Mouse (Mus musculus): Measurements from ENCODE around the gene Ttll13. TPM values are rescaled to one million over a fixed set of nuclear protein-coding genes. Genes with fewer than 3 reads are reported as not detected.

Gene Ttll13
- polyA plus RNA-seq, 1 experiment from 2014 or later: 0.54 TPM

DNA sequence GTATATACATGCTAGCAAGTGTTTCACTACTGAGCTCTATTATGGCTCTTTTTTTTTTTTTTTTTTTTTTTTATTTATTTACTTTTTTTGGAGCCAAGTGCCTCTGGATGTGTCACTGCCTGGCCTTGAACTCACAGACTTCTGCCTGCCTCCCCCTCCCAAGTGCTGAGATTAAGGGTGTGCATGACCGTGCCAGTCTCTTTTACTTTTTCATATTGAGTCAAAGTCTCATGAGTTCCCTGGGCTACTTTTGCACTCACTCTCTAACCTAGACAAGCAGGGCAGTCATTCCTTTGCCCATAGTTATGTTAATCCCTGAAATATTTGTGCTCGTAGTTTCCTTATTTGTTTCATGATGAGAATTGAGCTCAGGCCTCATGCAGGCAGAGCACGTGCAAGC is 35.5 kb downstream of the Ttll13 start:
- WGBS: 88% methylated on average over 3 of the region's 3 CpGs
- Histone ChIP-seq H3K27me3 (ENCODE audit: insufficient read depth, poor library complexity, severe bottlenecking) (no peaks in the 10 kb centered on the region), H3K27ac (no peak overlapping the region), H3K36me3 (peaks cover 87% of the 10 kb centered on the region), H3K4me1 (peaks cover 11% of the 10 kb centered on the region; the same call in 1 of the 2 replicates), H3K9me3 (no peaks in the 10 kb centered on the region), H3K4me3 (no peak overlapping the region)
- no peak for DNase-seq (ENCODE audit: low spot score)

DNA sequence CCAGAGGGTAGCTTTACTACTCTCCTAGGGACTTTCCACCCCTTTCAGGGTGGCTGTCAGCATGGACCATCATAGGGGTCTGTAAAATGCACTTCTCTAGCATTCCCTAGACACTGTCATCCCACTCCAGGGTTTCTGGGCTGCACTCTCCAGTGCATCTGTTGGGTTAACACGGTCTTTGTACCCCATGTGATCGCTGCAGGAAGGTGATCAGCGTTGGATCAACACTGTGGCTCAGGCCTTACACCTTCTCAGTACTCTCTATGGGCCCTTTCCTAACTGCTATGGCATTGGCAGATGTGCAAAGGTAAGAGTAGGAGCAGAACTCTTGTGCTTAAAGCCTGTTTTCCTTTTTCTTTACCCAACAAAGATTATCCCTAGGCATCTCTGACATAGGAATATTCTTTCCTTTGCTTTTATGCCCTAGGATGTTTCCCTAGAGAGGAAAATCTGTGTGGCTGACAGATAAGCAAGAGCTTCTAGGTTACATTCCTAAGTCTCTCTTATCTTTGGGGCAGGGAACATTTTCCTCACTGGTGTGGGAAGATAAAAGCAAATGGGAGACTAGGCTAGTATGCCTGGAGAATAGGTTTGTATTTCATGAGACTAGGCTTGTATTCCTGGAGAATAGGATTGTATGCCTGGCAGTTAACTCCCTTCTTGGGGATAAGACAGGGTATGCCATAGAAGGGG is 37.2 kb downstream of the Ttll13 start:
- H3K36me3 ChIP-seq: peaks cover 88% of the 10 kb centered on the region
- H3K4me1 ChIP-seq: peaks cover 11% of the 10 kb centered on the region; the same call in 1 of the 2 replicates
- no peak overlapping the region for H3K4me3 ChIP-seq
- 62% methylated on average over 3 of the region's 3 CpGs for WGBS
- no peak for DNase-seq (ENCODE audit: low spot score)
- no peaks in the 10 kb centered on the region for H3K9me3 ChIP-seq
- H3K27ac ChIP-seq: no peak overlapping the region
- H3K27me3 ChIP-seq (ENCODE audit: insufficient read depth, poor library complexity, severe bottlenecking): no peaks in the 10 kb centered on the region

DNA sequence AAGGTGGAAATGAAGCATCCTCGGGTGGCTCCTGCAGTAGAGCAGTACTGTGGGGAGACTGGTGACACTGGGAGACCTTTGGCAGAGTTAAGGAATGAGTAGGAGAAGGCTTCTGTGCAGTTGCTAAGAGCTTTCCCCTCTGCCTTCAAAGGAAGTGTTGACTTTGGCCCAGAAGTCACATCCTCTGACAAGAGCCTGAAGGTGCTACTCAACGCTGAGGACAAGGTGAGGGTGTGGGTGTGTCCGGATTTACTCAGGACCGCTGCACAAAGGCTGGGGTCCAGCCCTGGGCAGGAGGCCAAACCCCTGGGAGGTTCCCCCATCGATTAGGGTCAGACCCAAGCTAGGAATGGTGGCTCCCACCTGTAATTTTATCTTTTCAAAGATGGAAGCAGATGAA is 38.2 kb downstream of the Ttll13 start:
- Histone ChIP-seq H3K27ac (no peak overlapping the region), H3K4me3 (no peak overlapping the region), H3K4me1 (peaks cover 11% of the 10 kb centered on the region; the same call in 1 of the 2 replicates), H3K36me3 (peaks cover 86% of the 10 kb centered on the region), H3K27me3 (ENCODE audit: insufficient read depth, poor library complexity, severe bottlenecking) (no peaks in the 10 kb centered on the region), H3K9me3 (no peaks in the 10 kb centered on the region)
- WGBS: 76% methylated on average over 5 of the region's 5 CpGs
- no peak for DNase-seq (ENCODE audit: low spot score)

DNA sequence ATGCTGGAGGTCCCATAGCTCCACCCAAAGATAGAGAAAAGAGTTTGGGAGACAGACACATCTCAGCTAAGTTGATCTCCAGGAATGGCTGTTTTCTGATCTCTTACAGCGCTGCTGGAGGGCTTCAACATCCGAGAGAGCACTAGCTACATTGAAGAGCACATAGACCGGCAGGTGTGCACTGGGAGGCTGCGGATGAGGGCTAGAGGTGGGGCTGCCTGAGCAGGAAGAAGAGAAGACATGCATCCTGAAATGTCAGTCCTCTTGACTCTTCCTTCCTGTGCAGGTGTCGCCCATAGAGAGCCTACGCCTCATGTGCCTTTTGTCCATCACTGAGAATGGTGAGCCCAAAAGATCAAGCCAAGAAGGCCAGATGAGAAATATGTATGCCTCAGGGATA is 39.5 kb downstream of the Ttll13 start:
- Histone ChIP-seq H3K4me3 (no peak overlapping the region), H3K36me3 (peaks cover 87% of the 10 kb centered on the region), H3K9me3 (no peaks in the 10 kb centered on the region), H3K27me3 (ENCODE audit: insufficient read depth, poor library complexity, severe bottlenecking) (no peaks in the 10 kb centered on the region), H3K4me1 (peaks cover 11% of the 10 kb centered on the region; the same call in 1 of the 2 replicates), H3K27ac (no peak overlapping the region)
- 90% methylated on average over 6 of the region's 6 CpGs for WGBS
- no peak for DNase-seq (ENCODE audit: low spot score)

DNA sequence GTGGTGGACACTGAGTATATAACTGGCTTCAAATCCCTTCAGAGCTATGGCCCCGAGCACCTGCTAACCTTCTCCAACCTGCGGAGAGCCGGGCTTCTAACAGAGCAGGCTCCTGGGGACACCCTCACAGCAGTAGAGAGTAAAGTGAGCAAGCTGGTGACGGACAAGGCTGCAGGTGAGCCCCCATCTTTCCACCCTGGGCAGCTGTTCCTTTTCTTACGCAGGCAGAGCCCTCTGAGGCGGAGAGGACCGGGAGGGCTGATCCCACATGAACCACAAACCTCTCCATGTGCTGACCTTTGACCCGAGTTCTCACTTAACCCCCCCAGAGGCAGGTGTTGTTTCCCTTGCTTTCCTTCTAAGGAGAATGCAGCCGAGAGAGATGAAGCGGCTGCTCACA is 41.6 kb downstream of the Ttll13 start:
- no peaks in the 10 kb centered on the region for H3K27me3 ChIP-seq (ENCODE audit: insufficient read depth, poor library complexity, severe bottlenecking)
- no peaks in the 10 kb centered on the region for H3K9me3 ChIP-seq
- peaks cover 90% of the 10 kb centered on the region for H3K36me3 ChIP-seq
- WGBS: 80% methylated on average over 10 of the region's 10 CpGs
- no peak overlapping the region for H3K27ac ChIP-seq
- DNase-seq (ENCODE audit: low spot score): no peak
- H3K4me1 ChIP-seq: peaks cover 11% of the 10 kb centered on the region; the same call in 1 of the 2 replicates
- no peak overlapping the region for H3K4me3 ChIP-seq

DNA sequence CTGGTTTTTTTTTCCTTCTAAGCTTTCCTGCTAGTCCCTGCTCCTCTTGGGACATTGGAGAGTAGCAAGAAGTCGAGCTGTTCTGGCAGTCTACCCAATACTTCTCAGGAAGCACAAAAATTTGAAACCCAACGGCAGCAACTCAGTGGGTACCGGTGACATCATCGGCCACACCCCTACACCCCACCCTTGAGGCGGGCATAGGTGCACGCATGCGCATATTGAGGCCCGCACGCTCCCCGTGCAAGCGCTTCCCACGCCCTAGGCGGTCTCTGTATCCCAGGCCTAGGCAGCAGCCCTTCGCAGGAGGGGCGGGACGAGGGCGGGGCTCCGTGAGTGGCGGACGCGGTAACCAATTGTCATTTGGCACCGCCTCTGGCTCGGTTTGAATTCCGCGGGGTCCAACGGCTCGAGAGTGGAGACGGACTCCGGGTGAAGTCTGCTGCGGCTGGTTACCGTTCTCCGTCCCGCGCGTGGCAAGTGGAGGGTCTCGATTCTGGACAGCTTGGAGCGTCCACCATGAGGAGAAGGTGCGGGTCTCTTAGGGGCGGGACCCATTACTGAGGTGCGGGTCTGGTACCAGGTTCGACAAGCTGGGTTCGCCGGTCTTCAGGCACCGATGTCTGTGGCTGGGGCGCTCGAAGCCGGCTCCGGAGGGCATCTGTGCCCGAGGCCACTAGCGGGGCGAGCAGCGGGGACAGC is 48.0 kb downstream of the Ttll13 start, which contains the start of gene Prc1:
TSS of gene Prc1 (plus strand) at position 389 of the 702 bp plus-strand sequence.
- H3K4me3 ChIP-seq: peak within 1 kb of the TSS; percentile 83
- peak within 1 kb of the TSS; percentile 93 for H3K27ac ChIP-seq
- WGBS: under 1% methylated on average over 52 of the region's 52 CpGs
- H3K36me3 ChIP-seq: peaks cover 40% of the 10 kb centered on the region
- peaks cover 21% of the 10 kb centered on the region for H3K4me1 ChIP-seq
- DNase-seq (ENCODE audit: low spot score): peak; percentile 100
- H3K9me3 ChIP-seq: no peaks in the 10 kb centered on the region
- no peaks in the 10 kb centered on the region for H3K27me3 ChIP-seq (ENCODE audit: insufficient read depth, poor library complexity, severe bottlenecking)

DNA sequence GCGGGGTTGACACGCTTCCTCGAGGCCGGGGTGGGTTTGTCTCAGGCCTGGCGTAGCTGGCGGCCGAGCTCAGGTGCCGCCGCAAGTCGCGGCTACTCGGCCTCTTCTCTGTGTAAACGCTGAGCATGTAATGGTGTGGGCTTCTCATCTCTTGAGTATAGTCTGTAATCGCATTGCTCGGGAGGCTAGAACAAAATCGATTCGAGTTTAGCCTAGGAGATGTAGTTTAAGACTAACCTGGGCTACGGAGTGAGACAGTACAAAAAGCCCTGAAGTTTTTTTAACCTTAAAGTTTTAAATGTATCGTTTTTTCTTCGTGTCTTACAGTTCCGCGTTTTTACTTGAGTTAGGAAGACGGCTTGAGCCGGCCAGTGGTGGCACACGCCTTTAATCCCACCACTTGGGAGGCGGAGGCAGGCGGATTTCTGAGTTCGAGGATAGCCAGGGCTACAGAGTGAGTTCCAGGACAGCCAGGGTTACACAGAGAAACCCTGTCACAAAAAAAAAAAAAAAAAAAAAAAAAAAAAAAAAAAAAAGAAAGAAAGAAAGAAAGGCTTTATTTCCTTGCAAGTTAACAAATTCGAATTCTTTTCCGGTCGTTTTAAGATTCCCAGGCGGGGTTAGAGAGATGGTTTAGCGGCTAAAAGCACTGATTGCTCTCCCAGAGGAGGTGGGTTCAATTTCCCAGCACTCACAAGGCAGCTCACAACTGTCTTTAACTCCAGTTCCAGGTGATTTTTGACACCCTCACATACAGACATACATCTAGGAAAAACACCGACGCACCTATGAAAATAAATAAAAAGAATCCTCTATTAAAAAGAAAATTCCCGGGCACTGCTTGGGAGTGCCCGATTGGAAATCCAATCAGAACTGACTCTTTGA is 48.8 kb downstream of the Ttll13 start:
- DNase-seq (ENCODE audit: low spot score): no peak
- H3K27me3 ChIP-seq (ENCODE audit: insufficient read depth, poor library complexity, severe bottlenecking): no peaks in the 10 kb centered on the region
- H3K4me1 ChIP-seq: peaks cover 21% of the 10 kb centered on the region
- peaks cover 40% of the 10 kb centered on the region for H3K36me3 ChIP-seq
- no peaks in the 10 kb centered on the region for H3K9me3 ChIP-seq
- WGBS: 9% methylated on average over 37 of the region's 37 CpGs
- H3K4me3 ChIP-seq: peak overlapping the region; percentile 83
- peak overlapping the region; percentile 93 for H3K27ac ChIP-seq

DNA sequence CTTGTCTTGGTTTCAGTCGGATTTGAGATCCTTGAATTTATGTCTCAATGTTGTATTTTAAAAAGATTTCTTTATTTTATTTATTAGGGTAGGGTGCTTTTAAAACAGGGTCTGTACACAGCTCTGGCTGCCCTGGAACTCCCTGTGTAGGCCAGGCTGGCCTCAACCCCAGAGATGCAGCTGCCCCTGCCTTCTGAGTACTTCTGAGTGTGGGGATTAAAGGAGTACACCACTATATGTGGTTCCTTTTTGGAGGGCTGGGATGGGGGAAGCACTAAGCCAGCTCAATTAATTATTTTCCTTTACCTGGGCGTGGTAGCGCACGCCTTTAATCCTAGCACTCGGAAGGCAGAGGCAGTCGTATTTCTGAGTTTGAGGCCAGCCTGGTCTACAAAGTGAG is 50.3 kb downstream of the Ttll13 start:
- Histone ChIP-seq H3K36me3 (peaks cover 40% of the 10 kb centered on the region), H3K27ac (no peak overlapping the region), H3K4me1 (peaks cover 21% of the 10 kb centered on the region), H3K4me3 (no peak overlapping the region), H3K9me3 (no peaks in the 10 kb centered on the region), H3K27me3 (ENCODE audit: insufficient read depth, poor library complexity, severe bottlenecking) (no peaks in the 10 kb centered on the region)
- 93% methylated on average over 6 of the region's 6 CpGs for WGBS
- no peak for DNase-seq (ENCODE audit: low spot score)

DNA sequence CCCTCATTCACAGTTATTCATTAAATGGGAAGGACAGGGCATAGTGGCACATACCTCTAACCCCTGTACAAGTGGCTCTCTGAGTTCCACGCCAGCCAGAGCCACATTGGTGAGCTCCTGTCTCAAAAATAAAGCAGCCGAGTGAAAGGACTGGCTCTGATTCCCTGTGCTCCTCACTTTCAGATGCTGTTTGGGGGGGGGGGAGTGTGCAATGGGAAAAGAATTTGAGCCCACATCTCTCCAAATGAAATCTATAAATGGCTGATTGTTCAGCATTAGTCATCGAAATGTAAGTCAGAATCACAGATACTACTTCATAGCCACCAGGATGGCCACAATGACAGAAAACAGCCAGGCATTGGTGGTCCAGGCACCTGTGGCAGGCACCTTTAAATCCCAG is 50.9 kb downstream of the Ttll13 start:
- H3K36me3 ChIP-seq: peaks cover 40% of the 10 kb centered on the region
- H3K4me1 ChIP-seq: peaks cover 21% of the 10 kb centered on the region
- H3K9me3 ChIP-seq: no peaks in the 10 kb centered on the region
- no peaks in the 10 kb centered on the region for H3K27me3 ChIP-seq (ENCODE audit: insufficient read depth, poor library complexity, severe bottlenecking)
- 0 out of 2 replicates have a peak overlapping the region, but pooled peaks have one; percentile 3 for H3K27ac ChIP-seq
- WGBS: 76% methylated on average over 3 of the region's 3 CpGs
- no peak for DNase-seq (ENCODE audit: low spot score)
- no peak overlapping the region for H3K4me3 ChIP-seq

DNA sequence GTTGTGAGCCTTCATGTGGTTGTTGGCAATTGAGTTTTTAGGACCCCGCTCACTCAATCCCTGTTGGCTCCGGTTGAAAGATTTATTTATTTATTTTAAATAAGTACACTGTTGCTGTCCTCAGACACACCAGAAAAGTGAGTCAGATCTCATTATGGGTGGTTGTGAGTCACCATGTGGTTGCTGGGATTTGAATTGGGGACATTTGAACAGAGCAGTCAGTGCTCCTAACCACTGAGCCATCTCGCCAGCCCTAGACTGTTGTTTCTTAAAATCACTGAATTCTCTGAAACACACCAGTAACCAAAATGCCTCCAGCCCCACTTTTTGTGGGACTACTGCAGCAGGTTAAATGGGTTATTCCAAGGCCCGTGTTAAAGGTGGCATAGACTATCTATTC is 52.6 kb downstream of the Ttll13 start:
- Histone ChIP-seq H3K9me3 (no peaks in the 10 kb centered on the region), H3K36me3 (peaks cover 57% of the 10 kb centered on the region), H3K4me1 (peaks cover 20% of the 10 kb centered on the region), H3K4me3 (no peak overlapping the region), H3K27me3 (ENCODE audit: insufficient read depth, poor library complexity, severe bottlenecking) (no peaks in the 10 kb centered on the region), H3K27ac (no peak overlapping the region)
- WGBS: 94% methylated on average over 4 of the region's 4 CpGs
- no peak for DNase-seq (ENCODE audit: low spot score)

DNA sequence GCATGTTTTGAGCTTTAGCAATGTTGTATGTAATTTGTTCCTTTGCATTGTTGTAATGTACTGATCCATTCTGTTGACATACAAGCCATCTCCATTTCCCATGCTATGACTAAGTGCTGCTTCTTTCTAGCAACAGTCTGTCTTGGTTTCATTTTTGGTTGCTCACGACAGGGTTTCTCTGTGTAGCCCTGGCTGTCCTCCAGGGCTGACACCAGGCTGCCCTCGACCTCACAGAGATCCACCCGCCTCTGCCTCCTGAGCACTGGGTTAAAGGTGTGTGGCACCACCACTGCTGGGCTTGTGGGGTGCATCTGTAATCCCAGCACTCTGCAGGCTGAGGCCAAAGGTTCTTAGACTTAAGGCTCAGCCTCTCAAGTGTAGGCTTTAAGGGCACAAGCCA is 53.4 kb downstream of the Ttll13 start:
- Histone ChIP-seq H3K4me1 (peaks cover 16% of the 10 kb centered on the region; the same call in 1 of the 2 replicates), H3K27ac (no peak overlapping the region), H3K4me3 (no peak overlapping the region), H3K27me3 (ENCODE audit: insufficient read depth, poor library complexity, severe bottlenecking) (no peaks in the 10 kb centered on the region), H3K36me3 (peaks cover 65% of the 10 kb centered on the region), H3K9me3 (no peaks in the 10 kb centered on the region)
- no peak for DNase-seq (ENCODE audit: low spot score)
- 90% methylated on average over 3 of the region's 3 CpGs for WGBS

DNA sequence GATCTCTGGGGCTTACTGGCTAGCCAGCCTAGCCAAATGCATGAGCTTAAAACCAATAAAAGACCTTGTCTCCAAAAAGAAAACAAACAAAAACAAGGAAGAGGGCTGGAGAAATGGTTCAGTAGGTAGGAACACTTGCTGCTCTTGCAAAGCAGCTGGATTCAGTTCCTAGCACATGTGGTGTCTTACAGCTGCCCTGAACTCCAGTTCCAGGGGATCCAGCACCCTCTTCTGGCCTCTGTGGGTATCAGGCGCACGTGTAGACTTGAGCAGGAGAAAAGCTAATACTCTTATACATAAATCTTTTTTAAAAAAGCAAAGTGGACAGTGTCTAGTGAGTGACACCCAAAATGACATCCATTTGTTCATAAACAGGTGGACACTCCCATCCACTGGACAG is 55.3 kb downstream of the Ttll13 start:
- peaks cover 5% of the 10 kb centered on the region; the same call in 1 of the 2 replicates for H3K4me1 ChIP-seq
- no peak overlapping the region for H3K27ac ChIP-seq
- DNase-seq (ENCODE audit: low spot score): no peak
- H3K4me3 ChIP-seq: no peak overlapping the region
- 78% methylated on average over 2 of the region's 2 CpGs for WGBS
- peaks cover 82% of the 10 kb centered on the region for H3K36me3 ChIP-seq
- no peaks in the 10 kb centered on the region for H3K9me3 ChIP-seq
- no peaks in the 10 kb centered on the region for H3K27me3 ChIP-seq (ENCODE audit: insufficient read depth, poor library complexity, severe bottlenecking)

Measured in heart, embryonic 10.5 days (tissue).